In genomic region chr15:95640347-95640746, GRCm38 (mm10) we compare ENCODE assay signal across 9 mouse cellular contexts. TPM values are rescaled to one million over a fixed set of nuclear protein-coding genes. Genes with fewer than 3 reads are reported as not detected.
DNase-seq lines count a peak whose midpoint lies in the region; ATAC-seq and TF ChIP-seq lines count a peak whose summit lies in the region.
"Had no signal": no experiment of that assay in that cellular context is flagged by ENCODE, and none has a peak within 500 bp of the region (broad histone marks: within the 10 kb centered on the region; RNA-seq: fewer than 3 reads in every experiment).

No protein-coding gene starts in this region.

- H3K36me3 ChIP-seq in embryonic facial prominence, embryonic 13.5 days = no peaks in the 10 kb centered on the region
- no peaks in the 10 kb centered on the region for H3K36me3 ChIP-seq in hindbrain, postnatal 0 days (ENCODE audit: insufficient read depth, low read length)

- H3K4me2 ChIP-seq in embryonic facial prominence, embryonic 13.5 days = peak overlapping the region; percentile 39
- H3K4me2 ChIP-seq in hindbrain, postnatal 0 days (ENCODE audit: low read depth, low read length) = peak overlapping the region; percentile 44

- peaks cover 23% of the 10 kb centered on the region for H3K27me3 ChIP-seq in embryonic facial prominence, embryonic 13.5 days
- peaks cover 36% of the 10 kb centered on the region for H3K27me3 ChIP-seq in hindbrain, postnatal 0 days (ENCODE audit: insufficient read depth, low read length)
- H3K27me3 ChIP-seq: megakaryocyte, embryonic 14.5 days had no signal

- H3K9ac ChIP-seq in embryonic facial prominence, embryonic 13.5 days = no peak overlapping the region
- H3K9ac ChIP-seq in hindbrain, postnatal 0 days (replicated peaks; ENCODE audit: low read length) = no peak overlapping the region

- ATAC-seq in embryonic facial prominence, embryonic 13.5 days (ENCODE audit: insufficient number of reproducible peaks, insufficient read depth, low FRiP score, low TSS enrichment, low read depth) = no peak
- ATAC-seq in hindbrain, postnatal 0 days = no peak

- WGBS in embryonic facial prominence, embryonic 13.5 days = 10% methylated on average over 11 of the region's 11 CpGs
- WGBS in hindbrain, postnatal 0 days = 4% methylated on average over 11 of the region's 11 CpGs

- H3K27ac ChIP-seq in embryonic facial prominence, embryonic 13.5 days = no peak overlapping the region
- peak overlapping the region; percentile 48; the same call in 1 of the 2 replicates for H3K27ac ChIP-seq in hindbrain, postnatal 0 days

- intact Hi-C loops in heart, postnatal 14 days (cut with DNase I) = no loop called here

- peaks cover 16% of the 10 kb centered on the region for H3K4me1 ChIP-seq in embryonic facial prominence, embryonic 13.5 days
- peaks cover 5% of the 10 kb centered on the region; the same call in 1 of the 2 replicates for H3K4me1 ChIP-seq in hindbrain, postnatal 0 days (ENCODE audit: insufficient read depth, low read length)
- H3K4me1 ChIP-seq: megakaryocyte, embryonic 14.5 days had no signal

- TF ChIP-seq CTCF in hindbrain, postnatal 0 days (IDR thresholded peaks at IDR 0.05; ENCODE audit: low read depth) = no peak; the same call in 1 of the 2 replicates

- no peaks in the 10 kb centered on the region for H3K9me3 ChIP-seq in embryonic facial prominence, embryonic 13.5 days
- H3K9me3 ChIP-seq in hindbrain, postnatal 0 days (ENCODE audit: low read length) = no peaks in the 10 kb centered on the region

- H3K4me3 ChIP-seq in embryonic facial prominence, embryonic 13.5 days = no peak overlapping the region
- H3K4me3 ChIP-seq in hindbrain, postnatal 0 days (ENCODE audit: low read length) = no peak overlapping the region
- H3K4me3 ChIP-seq: megakaryocyte, embryonic 14.5 days had no signal

- DNase-seq in right cerebral cortex, adult 18-20 months = peak; percentile 6
- DNase-seq in right cerebral cortex, postnatal 14 days = no peak
- peak; percentile 37 for DNase-seq in hindbrain, postnatal 0 days (ENCODE audit: low spot score)
- DNase-seq in retina, postnatal 1 day = peak; percentile 59
- no peak for DNase-seq in heart, adult 9 months (ENCODE audit: low spot score in 2 of 2)
- no peak for DNase-seq in gastrocnemius, postnatal 4 days (ENCODE audit: low spot score in 2 of 2)
- no peak for DNase-seq in heart, postnatal 14 days

RNA-seq across cellular contexts. Expression of gene Dbx2, which starts 15.4 kb away (rescaled TPM):
- 0.21 and 1.2 TPM in 2 replicates for polyA plus RNA-seq in embryonic facial prominence, embryonic 13.5 days (2015; fragmentation: Nextera tagmentation; extraction: Ambion mirVana)
- 8.3 and 11.4 TPM in 2 replicates for total RNA-seq in hindbrain, postnatal 0 days (2014; rRNA removed)
- 23.7 and 26.2 TPM in 2 replicates for polyA plus RNA-seq in hindbrain, postnatal 0 days (2015; fragmentation: Nextera tagmentation; extraction: Ambion mirVana)
- total RNA-seq in gastrocnemius, postnatal 4 days (2021) = under 1 TPM in 1 of 2 experiments, not detected in 1; 0.22 TPM
- not detected for total RNA-seq in heart, postnatal 14 days (2021)

Comparison
In these comparisons a context has a peak if more than half of its experiments do, and no peak if none do; other contexts are left out.
1. DNase-seq: peak in right cerebral cortex, adult 18-20 months (single experiment), hindbrain, postnatal 0 days (single experiment) and retina, postnatal 1 day (single experiment); none in right cerebral cortex, postnatal 14 days (single experiment), heart, adult 9 months (0 of 2), gastrocnemius, postnatal 4 days (0 of 2) and heart, postnatal 14 days (0 of 2).